Mouse (Mus musculus): ENCODE results near the gene Tmc8.
"Not testable (repeated sequence)": the region's sequence is repeated elsewhere in the genome, so short reads cannot be mapped to it uniquely, and the experiment has no call there.

Gene Tmc8

DNA sequence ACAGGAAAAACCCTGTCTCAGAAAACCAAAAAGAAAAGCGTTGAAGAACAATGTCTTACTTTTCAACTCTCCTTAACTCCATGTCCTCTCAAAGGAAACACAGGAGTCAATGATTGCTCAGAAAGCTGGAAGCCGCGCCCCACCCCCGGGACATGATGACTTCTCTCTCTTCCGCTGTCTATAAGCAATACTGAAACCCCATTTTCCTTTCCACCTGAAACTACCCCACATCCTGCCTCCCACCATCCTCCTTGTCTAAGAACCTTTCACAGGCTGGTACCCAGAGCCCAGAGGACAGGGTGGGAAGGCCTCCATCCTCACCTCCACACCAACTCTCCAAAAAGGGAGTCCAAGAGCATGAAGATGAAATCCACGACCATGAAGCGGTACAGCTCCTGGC is 9.5 kb upstream of the Tmc8 start:
- no peak for DNase-seq (ENCODE audit: low read depth, low spot score)

DNA sequence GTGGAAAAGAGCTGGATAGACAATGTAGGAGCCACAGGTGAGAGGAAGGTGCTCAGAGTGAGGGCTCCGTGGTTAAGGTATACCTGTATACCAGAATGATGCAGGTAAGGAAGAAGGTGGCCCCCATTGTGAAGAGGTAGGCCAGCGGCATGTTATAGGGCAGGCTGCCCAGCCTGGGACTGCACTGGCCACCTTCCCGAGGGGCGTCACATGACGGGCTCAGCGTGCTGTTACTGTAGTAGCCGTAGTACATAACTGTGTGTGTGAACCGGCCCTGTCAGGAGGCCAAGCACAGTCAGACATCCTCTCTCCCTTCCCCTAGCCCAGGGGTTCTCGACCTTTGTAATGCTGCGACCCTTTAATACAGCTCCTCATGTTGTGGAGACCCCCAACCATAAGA is 7.0 kb upstream of the Tmc8 start:
- no peak for DNase-seq (ENCODE audit: low read depth, low spot score)

GRCm38 (mm10) chr11:117775540-117775939 is 6.3 kb upstream of the Tmc8 start:
- no peak for DNase-seq (ENCODE audit: low read depth, low spot score)

DNA sequence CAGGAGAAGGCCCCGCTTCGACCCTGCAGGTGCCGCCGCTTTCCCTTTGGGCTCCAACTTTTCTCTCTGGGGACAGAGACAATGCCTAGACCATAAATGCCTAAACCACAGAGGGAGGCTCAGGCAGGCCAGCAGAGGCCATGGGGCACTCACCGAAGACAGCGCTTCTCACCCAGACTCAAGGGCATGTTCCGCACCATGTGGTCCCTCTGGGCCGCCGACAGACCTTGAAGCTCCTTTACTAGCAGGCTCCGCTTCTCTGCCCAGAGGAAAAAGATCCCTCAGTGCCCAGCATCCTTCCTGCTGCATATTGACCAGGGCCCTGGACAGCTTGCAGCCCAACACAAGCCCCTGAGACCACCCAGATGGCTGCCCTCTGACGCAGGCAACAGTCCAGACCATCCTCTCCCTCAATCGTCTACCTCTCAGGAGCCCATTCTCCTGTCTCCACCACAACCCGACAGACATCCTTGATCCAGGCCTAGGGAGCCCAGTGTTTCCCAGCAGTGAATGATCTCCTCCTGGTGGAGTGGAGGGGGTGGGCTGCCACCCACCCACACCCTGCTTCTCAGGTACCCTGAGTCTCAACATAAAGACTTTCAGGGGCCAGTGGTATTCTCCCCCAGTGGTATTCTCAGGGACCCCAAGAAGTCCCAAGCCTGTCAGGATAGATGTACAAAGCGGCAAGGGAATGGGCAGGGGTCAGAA is 5.6 kb upstream of the Tmc8 start:
- DNase-seq (ENCODE audit: low read depth, low spot score), result no peak

- no peak for DNase-seq (ENCODE audit: low read depth, low spot score)
These were observed 4.8 kb upstream of the Tmc8 start for GRCm38 (mm10) chr11:117777111-117777510.

- no peak for DNase-seq (ENCODE audit: low read depth, low spot score)
These were observed 3.8 kb upstream of the Tmc8 start for GRCm38 (mm10) chr11:117778031-117778430.

- DNase-seq (ENCODE audit: low read depth, low spot score), result peak; percentile 54
These were observed 2.9 kb upstream of the Tmc8 start for GRCm38 (mm10) chr11:117778851-117779433.

DNA sequence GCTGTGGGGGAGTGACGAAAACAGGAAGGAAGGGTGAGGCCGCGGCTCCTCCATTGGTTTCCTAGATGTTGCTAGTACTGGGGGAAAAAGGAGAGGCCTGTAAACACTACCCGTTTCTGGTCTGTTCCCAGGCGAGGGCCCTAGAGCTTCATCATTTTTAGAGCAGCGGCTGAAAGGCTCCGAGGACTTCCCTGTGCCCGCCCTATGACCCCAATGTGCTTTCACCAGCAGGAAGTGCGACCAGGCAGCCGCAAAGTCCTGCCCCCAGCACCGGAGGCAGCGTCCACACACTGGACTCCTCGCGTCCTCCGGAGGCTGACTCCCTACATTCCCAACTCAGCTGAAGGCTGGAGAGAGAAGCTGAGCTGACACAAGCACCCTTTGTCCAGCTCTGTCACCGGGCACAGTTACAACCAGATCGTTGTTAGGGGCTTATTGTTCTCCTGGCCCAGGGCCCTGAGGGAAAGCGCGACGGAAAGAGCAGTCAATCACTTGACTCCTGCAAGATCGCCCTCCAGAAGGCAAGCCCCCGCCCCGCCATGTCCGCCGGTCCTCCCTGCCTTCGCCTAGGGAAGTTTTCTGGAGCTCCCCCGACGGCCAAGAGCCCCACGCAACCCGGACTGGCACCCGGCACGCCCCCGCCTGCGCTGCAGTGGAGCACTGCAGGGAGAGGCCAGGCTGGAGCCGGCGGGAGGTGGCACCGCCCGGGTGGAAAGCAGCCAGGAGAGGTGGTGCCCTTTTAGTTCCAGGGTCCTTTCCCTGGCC is 2.3 kb upstream of the Tmc8 start:
- DNase-seq (ENCODE audit: low read depth, low spot score), result no peak

- no peak for DNase-seq (ENCODE audit: low read depth, low spot score)
These were observed 1.7 kb upstream of the Tmc8 start for GRCm38 (mm10) chr11:117780199-117780515.

- DNase-seq (ENCODE audit: low read depth, low spot score), result peak; percentile 97
These were observed 1.2 kb upstream of the Tmc8 start for GRCm38 (mm10) chr11:117780582-117781111.

GRCm38 (mm10) chr11:117781199-117781821 is 566 bp upstream of the Tmc8 start:
- no peak for DNase-seq (ENCODE audit: low read depth, low spot score)

DNA sequence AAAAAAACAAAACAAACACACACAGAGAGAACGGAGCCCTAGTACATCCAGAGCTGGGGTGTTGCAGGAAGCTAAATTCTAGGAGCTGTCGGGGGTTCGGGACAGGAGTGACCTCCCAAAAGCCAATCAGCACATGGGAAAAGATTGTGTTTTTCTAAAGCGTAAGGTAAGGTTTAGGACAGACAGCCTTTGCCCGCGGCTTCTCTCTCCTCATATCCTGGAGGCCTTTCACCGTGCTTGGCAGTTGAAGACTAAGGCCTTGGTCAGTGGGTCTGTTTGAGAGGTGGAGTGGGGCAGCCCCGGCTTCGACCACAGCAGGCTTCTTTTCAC is 794 bp downstream of the Tmc8 start:
- no peak for DNase-seq (ENCODE audit: low read depth, low spot score)

DNA sequence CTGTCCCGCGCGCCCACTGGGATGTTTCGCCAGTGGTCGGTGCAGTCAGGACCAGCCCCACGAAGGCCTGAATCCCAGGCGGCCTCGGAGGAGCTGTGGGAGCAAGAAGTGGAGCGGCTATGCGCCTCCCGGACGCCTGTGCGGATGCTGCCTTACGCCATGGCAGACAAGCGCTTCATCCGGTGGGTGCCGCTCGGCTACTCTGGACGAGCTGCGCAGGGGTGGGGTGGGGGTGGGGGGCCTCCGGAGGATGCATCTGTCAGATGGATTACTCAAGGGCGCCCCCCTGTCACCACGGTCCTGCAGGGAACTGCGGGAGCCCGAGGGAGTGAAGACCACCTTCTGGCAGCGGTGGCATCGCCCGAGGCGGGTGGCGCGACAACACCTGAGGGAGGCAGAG is 1.2 kb downstream of the Tmc8 start:
- DNase-seq (ENCODE audit: low read depth, low spot score), result peak; percentile 63

DNA sequence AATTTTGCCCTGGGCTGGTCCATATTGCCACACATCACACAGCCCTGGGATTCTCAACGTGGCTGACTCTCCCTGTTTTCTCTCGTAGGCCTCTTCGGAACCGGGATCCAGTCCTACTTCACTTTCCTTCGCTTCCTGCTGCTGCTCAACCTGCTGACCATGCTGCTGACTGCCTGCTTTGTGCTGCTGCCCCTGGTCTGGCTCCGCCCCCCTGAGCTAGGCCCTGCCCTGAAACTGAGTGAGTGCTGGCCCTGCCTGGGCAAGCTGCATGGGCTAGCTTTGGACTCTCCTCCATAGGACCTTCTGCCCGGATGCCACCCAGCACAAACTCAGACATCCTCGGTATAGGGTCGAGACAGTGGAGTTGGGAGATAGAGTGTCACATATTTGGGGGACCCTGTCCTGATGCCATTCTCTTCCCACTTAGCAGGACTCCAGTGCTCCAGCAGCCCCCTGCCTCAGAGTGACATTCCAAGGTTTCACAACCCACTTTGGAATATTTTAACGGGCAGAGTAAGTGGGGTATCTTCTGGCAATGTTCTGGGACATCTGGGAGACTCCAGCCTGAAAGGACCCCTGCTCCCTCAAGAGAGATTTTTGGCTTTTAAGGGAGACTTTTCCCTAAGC is 1.9 kb downstream of the Tmc8 start:
- DNase-seq (ENCODE audit: low read depth, low spot score), result no peak

DNA sequence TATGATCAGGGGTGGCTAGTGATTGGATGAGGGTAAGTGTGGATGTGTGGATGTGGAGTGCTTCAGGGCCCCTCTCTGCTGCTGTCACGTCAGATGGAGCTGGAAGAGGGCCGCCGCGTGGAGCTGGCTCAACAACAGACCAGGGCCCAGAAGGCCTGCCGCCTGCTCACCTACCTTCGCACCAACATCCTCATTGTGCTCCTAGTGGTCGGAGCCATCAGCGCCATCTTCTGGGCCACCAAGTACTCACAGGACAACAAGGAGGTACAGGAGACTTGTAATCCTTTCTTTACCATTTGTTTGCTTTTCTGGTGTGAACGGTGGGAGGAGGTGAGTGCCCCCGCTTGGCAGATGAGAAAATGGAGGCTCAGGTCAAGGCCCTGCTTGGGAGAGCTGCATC is 4.4 kb downstream of the Tmc8 start:
- DNase-seq (ENCODE audit: low read depth, low spot score), result peak; percentile 88

DNA sequence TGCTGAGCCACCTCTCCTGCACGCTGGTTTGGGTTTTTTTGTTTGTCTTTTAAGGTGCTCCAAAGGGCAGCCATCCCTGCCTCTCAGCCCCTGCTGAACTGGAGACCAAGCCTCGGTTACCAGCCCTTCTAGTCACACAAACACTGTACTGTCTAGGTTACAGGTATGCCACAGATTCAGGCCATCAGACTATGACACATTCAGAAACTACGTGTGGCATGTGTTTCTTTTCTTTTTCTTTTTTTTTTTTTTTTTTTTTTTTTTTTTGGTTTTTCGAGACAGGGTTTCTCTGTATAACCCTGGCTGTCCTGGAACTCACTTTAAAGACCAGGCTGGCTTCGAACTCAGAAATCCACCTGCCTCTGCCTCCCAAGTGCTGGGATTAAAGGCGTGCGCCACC is 6.6 kb downstream of the Tmc8 start:
- not testable (repeated sequence) for DNase-seq (ENCODE audit: low read depth, low spot score)

DNA sequence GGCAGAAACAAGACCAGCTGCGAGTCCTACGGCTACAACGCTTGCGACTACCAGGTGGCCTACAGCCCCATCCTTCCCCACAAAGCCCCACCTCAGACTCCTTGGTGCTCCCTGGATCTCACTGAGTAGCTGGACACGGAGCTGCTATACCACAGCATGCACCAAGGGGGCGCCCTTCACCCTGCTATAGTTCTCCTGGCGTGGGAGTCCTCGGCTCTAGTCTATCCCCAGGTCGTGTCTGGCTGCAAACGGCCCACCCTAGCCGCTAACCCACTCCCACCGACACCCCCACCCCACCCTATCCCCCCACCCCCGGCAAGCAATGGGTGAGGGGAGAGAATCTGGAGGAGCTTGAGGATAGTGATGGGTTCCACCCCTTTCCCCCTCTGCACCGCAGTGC is 8.4 kb downstream of the Tmc8 start:
- peak; percentile 83 for DNase-seq (ENCODE audit: low read depth, low spot score)

- DNase-seq (ENCODE audit: low read depth, low spot score), result peak; percentile 78
These were observed 9.0 kb downstream of the Tmc8 start for GRCm38 (mm10) chr11:117790703-117791440.

DNA sequence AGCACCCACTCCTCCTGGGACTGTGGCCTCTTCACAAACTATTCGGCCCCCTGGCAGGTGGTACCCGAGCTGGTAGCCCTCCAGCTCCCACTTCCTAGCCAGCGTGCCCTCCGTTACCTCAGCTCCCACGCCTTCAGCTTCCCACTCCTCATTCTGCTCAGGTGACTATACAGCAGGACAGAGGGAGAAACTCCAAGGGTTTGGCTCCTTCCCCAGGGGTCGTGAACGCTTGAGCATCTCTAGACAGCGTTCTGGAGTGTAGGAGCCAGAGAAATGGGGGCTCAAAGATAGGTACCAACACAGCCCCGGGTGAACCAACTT is 9.5 kb downstream of the Tmc8 start:
- no peak for DNase-seq (ENCODE audit: low read depth, low spot score)

DNA sequence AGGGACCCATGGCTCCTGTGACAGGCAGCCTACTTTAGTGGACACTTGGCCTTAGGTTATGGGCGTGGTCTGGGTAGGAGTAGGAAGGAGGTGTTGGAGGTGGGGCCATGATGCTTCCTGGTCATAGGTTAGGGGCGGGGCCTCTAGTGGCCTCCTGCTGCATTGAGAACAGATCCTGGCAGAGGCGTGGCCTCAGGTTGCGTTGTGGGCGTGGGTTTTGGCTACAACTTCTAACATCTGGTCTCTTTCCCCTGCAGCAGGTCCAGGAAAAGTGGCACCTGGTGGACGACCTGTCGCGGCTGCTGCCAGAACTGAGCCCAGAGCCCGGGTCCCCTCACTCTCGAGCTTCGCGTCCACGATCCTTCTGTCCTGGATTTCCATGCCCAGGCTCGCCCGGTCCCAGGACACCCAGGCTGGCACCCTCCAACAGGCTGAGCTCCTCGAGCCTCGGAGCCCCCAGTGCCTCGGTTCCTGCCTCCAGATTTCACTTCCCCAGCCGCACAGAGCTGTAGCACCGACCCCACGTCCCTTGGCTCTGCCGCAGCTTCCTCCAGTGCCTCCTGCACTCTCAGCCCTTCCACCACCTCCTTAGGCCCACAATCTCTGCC is 10.5 kb downstream of the Tmc8 start:
- DNase-seq (ENCODE audit: low read depth, low spot score), result peak; percentile 98

GRCm38 (mm10) chr11:117794035-117794551 is 12.2 kb downstream of the Tmc8 start:
- no peak for DNase-seq (ENCODE audit: low read depth, low spot score)

All from R1 (cell line).